Mouse (Mus musculus): ENCODE results near the gene Bend3.
"Not testable (repeated sequence)": the region's sequence is repeated elsewhere in the genome, so short reads cannot be mapped to it uniquely, and the experiment has no call there.

Gene Bend3

GRCm38 (mm10) chr10:43480227-43480849 lies 1.7 kb downstream of the Bend3 start:
- in situ Hi-C loops (cut with MboI, MseI) = no loop called here

GRCm38 (mm10) chr10:43481179-43481578 lies 2.5 kb downstream of the Bend3 start:
- in situ Hi-C loops (cut with MboI, MseI) = no loop called here

DNA sequence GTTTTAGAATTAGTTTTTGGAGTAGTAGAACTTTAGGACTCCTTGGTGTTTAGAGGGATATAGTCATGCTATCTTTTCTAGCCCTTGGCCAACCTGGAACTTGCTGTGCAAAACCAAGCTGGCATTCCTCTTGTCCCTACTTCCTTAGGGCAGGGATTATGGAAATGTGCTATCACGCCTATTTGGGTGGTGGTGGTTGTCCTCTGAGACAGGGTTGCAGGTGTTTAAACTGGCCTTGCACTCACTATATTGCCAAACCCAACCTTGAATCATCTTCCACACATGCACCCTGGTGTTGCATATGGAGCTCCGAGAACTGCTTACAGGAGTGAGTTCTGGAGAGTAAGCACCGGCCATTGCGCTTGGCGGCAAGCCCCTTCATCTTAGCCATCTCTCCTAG lies 3.4 kb downstream of the Bend3 start:
- in situ Hi-C loops (cut with MboI, MseI) = no loop called here

GRCm38 (mm10) chr10:43483426-43483995 lies 4.9 kb downstream of the Bend3 start:
- in situ Hi-C loops (cut with MboI, MseI) = no loop called here

DNA sequence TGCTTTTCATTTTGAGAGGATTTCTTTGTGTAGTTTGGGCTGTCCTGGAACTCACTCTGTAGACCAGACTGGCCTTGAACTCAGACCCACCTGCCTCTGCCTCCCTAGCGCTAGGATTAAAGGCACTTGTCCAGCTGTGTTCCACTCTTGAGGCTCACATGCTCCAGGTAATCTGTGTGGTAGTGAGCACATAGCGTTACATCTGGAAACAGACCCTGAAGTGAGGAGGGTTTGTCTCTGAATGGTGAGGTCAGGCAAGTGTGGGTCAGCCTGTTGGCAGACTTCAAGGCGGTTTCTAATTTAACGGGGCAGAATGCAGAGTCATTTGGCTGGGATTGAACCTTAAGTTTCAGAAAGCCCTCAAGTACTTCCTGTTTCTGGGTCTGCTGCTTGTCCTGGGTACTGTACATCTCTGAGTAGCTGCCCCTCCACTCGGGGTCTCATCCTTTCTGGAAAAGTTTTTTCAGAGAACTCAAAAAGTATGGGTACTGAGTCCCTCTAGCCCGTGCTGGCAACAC lies 7.2 kb downstream of the Bend3 start:
- in situ Hi-C loops (cut with MboI, MseI) = no loop called here

DNA sequence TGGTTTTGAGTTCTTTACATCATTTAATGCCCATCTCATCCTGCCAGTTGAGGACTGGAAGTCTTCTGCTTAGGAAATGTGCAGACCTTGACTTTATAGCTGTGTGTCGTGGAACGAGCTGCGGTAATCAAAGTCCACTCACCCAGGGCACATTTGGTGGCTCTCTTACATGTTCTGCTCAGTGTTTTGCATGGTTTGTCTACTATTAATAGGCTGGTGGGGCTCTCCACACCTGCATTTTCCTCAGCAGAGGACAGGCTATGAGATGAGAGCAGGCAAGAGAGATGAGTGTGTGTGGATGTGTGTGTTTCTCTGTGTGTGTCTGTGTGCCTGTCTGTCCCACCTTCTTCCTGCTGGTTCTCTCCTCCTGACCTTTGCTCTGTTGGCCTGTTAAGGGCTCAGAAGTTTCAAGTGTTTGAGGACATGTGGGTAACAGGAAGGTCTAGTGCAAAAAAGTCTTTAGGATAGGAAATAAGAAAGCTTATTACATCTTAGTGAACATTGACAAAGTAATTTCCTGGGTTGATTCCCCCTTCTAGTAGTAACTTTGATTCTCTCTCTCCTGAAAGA lies 8.9 kb downstream of the Bend3 start:
- in situ Hi-C loops (cut with MboI, MseI) = no loop called here

GRCm38 (mm10) chr10:43488258-43488657 lies 9.6 kb downstream of the Bend3 start:
- in situ Hi-C loops (cut with MboI, MseI) = no loop called here

DNA sequence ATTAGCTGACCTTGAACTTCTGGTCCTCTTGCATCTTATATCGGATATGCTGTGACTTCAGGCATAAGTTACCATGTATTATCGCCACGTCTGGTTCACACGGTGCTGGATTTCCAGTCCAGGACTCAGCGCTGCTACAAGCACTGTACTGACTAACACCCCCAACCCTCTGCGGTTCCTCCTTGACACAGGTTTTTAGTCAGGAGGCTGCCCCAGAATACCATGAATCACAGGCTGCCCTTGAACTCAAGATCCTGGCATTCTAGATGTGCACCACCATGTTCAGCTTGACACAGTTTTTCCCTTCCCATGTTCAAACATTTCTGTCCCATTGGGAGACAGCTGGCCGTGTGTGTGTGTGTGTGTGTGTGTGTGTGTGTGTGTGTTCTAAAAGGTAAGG lies 10.5 kb downstream of the Bend3 start:
- in situ Hi-C loops (cut with MboI, MseI) = no loop called here

- in situ Hi-C loops (cut with MboI, MseI) = no loop called here
Measured at GRCm38 (mm10) chr10:43489550-43489949, 10.9 kb downstream of the Bend3 start.

DNA sequence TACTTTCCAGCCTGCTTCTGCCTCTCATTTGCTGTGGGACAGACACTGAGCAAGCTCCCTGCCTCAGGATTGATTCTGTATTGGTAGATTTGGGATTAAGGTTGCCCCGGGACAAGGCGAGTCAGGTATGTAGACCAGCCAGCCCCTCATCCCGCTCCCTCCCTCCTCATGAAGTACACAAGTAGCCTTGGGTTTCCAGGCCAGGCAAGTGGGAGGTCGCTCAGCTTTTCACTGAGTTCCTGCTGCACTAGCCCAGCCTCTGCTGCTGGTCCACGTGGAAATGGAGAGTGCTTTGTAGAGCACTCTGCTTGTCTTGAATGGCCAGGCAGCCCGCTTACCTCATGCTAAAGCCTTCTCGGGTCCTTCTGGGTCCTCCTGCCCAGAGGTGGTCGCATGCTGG lies 11.4 kb downstream of the Bend3 start:
- in situ Hi-C loops (cut with MboI, MseI) = no loop called here

GRCm38 (mm10) chr10:43490846-43491245 lies 12.2 kb downstream of the Bend3 start:
- in situ Hi-C loops (cut with MboI, MseI) = no loop called here

DNA sequence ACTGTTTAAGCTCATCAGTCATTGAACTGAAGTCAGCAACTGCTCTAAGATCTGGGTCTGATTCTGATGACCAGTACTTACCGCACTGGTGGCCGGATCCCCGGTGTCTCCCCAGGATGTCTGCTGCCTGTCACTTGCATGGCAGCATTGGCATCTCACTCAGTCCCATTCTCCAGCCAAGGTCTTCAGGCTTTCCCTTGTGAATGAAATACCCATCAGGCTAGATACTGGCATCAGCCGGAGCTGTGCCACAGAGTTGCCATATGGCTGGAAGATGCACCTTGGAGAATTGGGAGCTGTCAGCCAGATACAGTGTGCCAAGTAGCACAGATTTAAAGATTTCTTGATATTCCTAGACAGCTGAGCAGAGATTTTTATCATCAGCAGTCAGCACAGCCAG lies 24.0 kb downstream of the Bend3 start:
- in situ Hi-C loops (cut with MboI, MseI) = no loop called here

- in situ Hi-C loops (cut with MboI, MseI) = no loop called here
Measured at GRCm38 (mm10) chr10:43504291-43504690, 25.7 kb downstream of the Bend3 start.

GRCm38 (mm10) chr10:43507051-43507450 lies 28.4 kb downstream of the Bend3 start:
- in situ Hi-C loops (cut with MboI, MseI) = no loop called here

- in situ Hi-C loops (cut with MboI, MseI) = no loop called here
Measured at GRCm38 (mm10) chr10:43509228-43509627, 30.6 kb downstream of the Bend3 start.

- in situ Hi-C loops (cut with MboI, MseI) = no loop called here
Measured at GRCm38 (mm10) chr10:43512976-43513375, 34.3 kb downstream of the Bend3 start.

DNA sequence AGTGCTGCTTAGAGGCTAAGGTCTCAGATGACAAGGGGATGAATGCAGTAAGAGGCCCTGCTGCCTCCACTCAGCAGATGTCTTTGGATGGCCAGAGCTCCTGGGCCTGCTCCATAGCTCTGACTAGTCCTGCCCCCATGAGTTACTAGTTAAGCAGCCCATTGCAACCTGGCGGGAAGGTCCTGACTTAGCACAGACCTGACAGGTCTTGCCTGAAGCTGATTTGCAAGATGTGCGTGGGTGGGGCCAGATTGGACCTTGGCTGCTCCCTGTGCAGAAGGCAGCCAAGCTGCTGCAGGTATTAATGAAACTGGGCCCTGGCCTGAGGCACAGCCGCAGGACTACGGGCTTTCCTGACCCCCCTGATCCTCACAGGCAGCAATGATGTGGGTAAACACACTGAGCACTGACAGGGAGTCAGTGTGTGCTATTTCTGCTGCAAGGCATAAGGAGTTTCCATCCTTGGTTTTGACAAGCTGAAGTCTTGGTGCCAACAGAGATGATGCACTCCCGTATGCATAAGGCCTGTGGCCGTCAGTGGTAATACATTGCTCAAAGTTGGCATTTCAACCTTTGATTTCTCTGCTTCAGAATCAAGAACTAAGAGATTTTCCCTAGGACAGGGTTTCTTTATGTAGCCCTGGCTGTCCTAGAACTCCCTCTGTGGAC lies 38.5 kb downstream of the Bend3 start:
- in situ Hi-C loops (cut with MboI, MseI) = no loop called here

GRCm38 (mm10) chr10:43517836-43518235 lies 39.2 kb downstream of the Bend3 start:
- in situ Hi-C loops (cut with MboI, MseI) = no loop called here

DNA sequence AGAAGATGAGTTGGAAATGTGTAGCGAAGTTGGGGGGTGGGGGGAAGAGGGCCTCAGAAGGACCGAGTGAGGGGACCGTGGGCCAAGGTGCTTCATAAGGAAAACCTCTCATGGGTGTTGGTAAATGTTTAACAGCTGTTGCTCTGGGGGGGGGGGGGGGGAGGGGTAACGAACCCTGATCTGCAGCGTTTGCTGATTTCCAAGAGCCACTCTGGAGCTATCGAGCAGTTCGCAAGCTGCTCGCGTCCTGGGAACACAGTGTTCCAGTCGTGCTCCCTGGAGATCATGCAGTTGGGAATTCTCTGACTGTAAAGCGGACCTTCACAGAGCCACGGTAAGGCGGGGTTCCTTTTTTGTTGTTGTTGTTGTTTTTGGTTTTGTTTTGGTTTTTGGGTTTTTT lies 39.7 kb downstream of the Bend3 start:
- in situ Hi-C loops (cut with MboI, MseI) = no loop called here

- in situ Hi-C loops (cut with MboI, MseI) = no loop called here
Measured at GRCm38 (mm10) chr10:43519977-43520376, 41.3 kb downstream of the Bend3 start.

DNA sequence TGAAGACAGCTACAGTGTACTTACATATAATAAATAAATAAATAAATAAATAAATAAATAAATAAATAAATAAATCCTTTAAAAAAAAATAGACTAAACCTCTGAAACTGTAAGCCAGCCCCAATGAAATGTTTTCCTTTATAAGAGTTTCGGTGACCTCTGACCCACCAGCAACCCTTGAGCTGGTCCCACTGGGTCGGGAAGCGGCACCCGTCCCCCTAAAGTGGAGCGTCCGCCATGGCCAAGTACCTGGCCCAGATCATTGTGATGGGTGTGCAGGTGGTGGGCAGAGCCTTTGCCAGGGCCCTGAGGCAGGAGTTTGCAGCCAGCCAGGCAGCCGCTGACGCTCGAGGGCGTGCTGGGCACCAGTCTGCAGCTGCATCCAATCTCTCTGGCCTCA lies 45.3 kb downstream of the Bend3 start, which contains the start of gene Gm9803:
Gene Gm9803 (plus strand): TSS at position 154 of the 400 bp plus-strand sequence.
- in situ Hi-C loops (cut with MboI, MseI) = not testable (repeated sequence)

Measured in T-helper 2 cell (primary cell).